Mouse (Mus musculus): ENCODE results near the gene Dnttip1. TPM values are rescaled to one million over a fixed set of nuclear protein-coding genes. Genes with fewer than 3 reads are reported as not detected.

Gene Dnttip1
- total and polyA plus RNA-seq, 3 experiments: 14.0 to 29.7 (median 17.6) TPM

DNA sequence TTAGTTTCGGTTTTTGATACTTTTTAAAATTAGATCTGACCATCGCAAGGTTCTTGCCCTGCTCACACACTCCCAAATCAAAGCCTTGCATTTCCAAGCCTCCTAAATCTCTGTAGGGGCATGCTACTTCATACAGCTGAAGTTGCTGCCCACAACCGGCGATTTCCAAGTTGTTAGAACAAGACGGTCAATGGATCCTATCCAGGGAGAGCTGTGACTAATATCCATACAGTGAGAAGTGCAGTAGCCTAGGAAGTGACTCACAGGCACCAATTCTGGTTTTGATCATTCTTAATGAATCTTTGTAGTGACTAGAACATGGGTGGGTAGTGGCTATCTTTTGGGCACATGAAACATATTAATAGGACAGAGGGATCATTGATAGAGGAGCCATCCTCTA lies 44.0 kb upstream of the Dnttip1 start:
- dilution Hi-C loops (cut with MboI; ENCODE audit: extremely low pct_ligation_motif_present, extremely low pct_unique_long_range_greater_than_20kb, low sequenced_read_pairs): no loop called here
- H3K4me1 ChIP-seq (ENCODE audit: control insufficient read depth in 1 of 2, insufficient read depth in 2 of 2): 0 out of 4 replicates have a peak, but pooled peaks cover 0 to 2% of the 10 kb centered on the region in 2 experiments
- peaks cover 8% of the 10 kb centered on the region for H3K9me3 ChIP-seq (replicated peaks; ENCODE audit: low read length)
- TF ChIP-seq MAZ (IDR thresholded peaks at IDR 0.05; ENCODE audit: low read depth, low read length): no peak
- no peak for TF ChIP-seq CHD1 (IDR thresholded peaks at IDR 0.05; ENCODE audit: low read depth, low read length)
- no peak for TF ChIP-seq USF1 (IDR thresholded peaks at IDR 0.05; ENCODE audit: low read depth, low read length)
- no peak for TF ChIP-seq UBTF (IDR thresholded peaks at IDR 0.05; ENCODE audit: low read depth, low read length)
- no peak for TF ChIP-seq BHLHE40 (IDR thresholded peaks at IDR 0.05; ENCODE audit: low read depth, low read length)
- no peak for TF ChIP-seq EP300 (IDR thresholded peaks at IDR 0.05; ENCODE audit: low read length)
- TF ChIP-seq ZNF384 (IDR thresholded peaks at IDR 0.05; ENCODE audit: low read depth, low read length): no peak
- no peak for TF ChIP-seq PAX5 (IDR thresholded peaks at IDR 0.05; ENCODE audit: low read length)
- TF ChIP-seq MYC (IDR thresholded peaks at IDR 0.05; ENCODE audit: low read depth, low read length): no peak
- TF ChIP-seq MAX (IDR thresholded peaks at IDR 0.05; ENCODE audit: low read length): no peak
- no peak for TF ChIP-seq POLR2AphosphoS2 (IDR thresholded peaks at IDR 0.05; ENCODE audit: low read depth, low read length)
- no peak for TF ChIP-seq MXI1 (IDR thresholded peaks at IDR 0.05; ENCODE audit: low read depth, low read length)
- no peak overlapping the region for H3K27ac ChIP-seq (ENCODE audit: insufficient read depth, low read depth)
- no peaks in the 10 kb centered on the region for H3K36me3 ChIP-seq (replicated peaks in 1 of 2; ENCODE audit: control insufficient read depth in 1 of 2, insufficient read depth in 1 of 2, low read length in 1 of 2)
- no peak for DNase-seq (ENCODE audit: extremely low read depth)
- H3K4me3 ChIP-seq (replicated peaks in 1 of 3; ENCODE audit: low read depth in 2 of 3, low read length in 2 of 3, poor library complexity in 1 of 3): no peak overlapping the region
- no peaks in the 10 kb centered on the region for H3K79me2 ChIP-seq (replicated peaks; ENCODE audit: control insufficient read depth, extremely low read depth, insufficient read depth, poor library complexity, severe bottlenecking)
- H3K4me2 ChIP-seq (ENCODE audit: insufficient read depth, low read depth, poor library complexity, severe bottlenecking): no peak overlapping the region
- in situ Hi-C loops (cut with MboI; ENCODE audit: low pct_ligation_motif_present, low pct_unique_long_range_greater_than_20kb, low sequenced_read_pairs): no loop called here
- peaks cover 77% of the 10 kb centered on the region for H3K27me3 ChIP-seq (replicated peaks)
- no peak overlapping the region for H3K9ac ChIP-seq (ENCODE audit: insufficient read depth, low read depth)

DNA sequence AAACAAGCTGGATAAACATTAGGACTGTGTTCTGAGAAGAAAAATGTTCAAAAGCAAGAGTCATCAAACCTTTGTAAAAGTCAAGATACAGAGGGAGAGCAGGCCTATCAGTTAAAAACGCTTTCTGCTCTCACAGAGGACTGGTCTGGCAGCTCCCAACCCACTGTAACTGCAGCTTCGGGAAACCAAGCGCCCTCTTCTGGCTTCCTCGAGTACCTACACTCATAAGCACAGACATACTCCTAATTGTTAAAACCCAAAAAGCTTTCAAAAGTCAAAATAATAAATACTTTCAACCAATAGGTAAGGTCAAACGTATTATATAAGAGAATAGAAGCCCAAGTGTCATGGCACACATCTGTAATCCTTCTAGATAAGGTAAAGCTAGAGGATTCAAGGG lies 41.5 kb upstream of the Dnttip1 start:
- TF ChIP-seq CTCF (conservative IDR thresholded peaks at IDR 0.05 in 1 of 2, IDR thresholded peaks at IDR 0.05 in 1 of 2; ENCODE audit: low read depth in 2 of 2, low read length in 2 of 2) (peak in 1 of 2 experiments; percentile 13; a peak in 2 of 4 replicates), JUN (IDR thresholded peaks at IDR 0.05; ENCODE audit: insufficient read depth, low read depth, low read length) (no peak), CHD1 (IDR thresholded peaks at IDR 0.05; ENCODE audit: low read depth, low read length) (no peak), ZKSCAN1 (IDR thresholded peaks at IDR 0.05; ENCODE audit: borderline replicate concordance, low read depth, low read length) (no peak)
- Histone ChIP-seq H3K27ac (ENCODE audit: insufficient read depth, low read depth) (no peak overlapping the region), H3K79me2 (replicated peaks; ENCODE audit: control insufficient read depth, extremely low read depth, insufficient read depth, poor library complexity, severe bottlenecking) (no peaks in the 10 kb centered on the region), H3K9ac (ENCODE audit: insufficient read depth, low read depth) (no peak overlapping the region), H3K4me1 (ENCODE audit: control insufficient read depth in 1 of 2, insufficient read depth in 2 of 2) (0 out of 4 replicates have a peak, but pooled peaks cover 0 to 2% of the 10 kb centered on the region in 2 experiments), H3K4me2 (ENCODE audit: insufficient read depth, low read depth, poor library complexity, severe bottlenecking) (no peak overlapping the region), H3K4me3 (replicated peaks in 1 of 3; ENCODE audit: low read depth in 2 of 3, low read length in 2 of 3, poor library complexity in 1 of 3) (no peak overlapping the region), H3K9me3 (replicated peaks; ENCODE audit: low read length) (peaks cover 8% of the 10 kb centered on the region), H3K36me3 (replicated peaks in 1 of 2; ENCODE audit: control insufficient read depth in 1 of 2, insufficient read depth in 1 of 2, low read length in 1 of 2) (no peaks in the 10 kb centered on the region), H3K27me3 (replicated peaks) (peaks cover 77% of the 10 kb centered on the region)
- in situ Hi-C loops (cut with MboI; ENCODE audit: low pct_ligation_motif_present, low pct_unique_long_range_greater_than_20kb, low sequenced_read_pairs): no loop called here
- DNase-seq (ENCODE audit: extremely low read depth): no peak
- dilution Hi-C loops (cut with MboI; ENCODE audit: extremely low pct_ligation_motif_present, extremely low pct_unique_long_range_greater_than_20kb, low sequenced_read_pairs): no loop called here
